Mouse (Mus musculus) liver, postnatal 0 days (tissue): Measurements from ENCODE around the gene Timm13.

Source experiments
- CTCF ChIP-seq: sonication (generic); IDR thresholded peaks from 2 replicates; pipeline ENCODE4 v1.5.1; 2016; ENCODE audit warnings: antibody characterized with exemption, low read depth
- EP300 ChIP-seq: IDR thresholded peaks from 2 replicates; pipeline ENCODE4 v1.6.1; 2016; ENCODE audit warnings: antibody characterized with exemption, low read depth, mild to moderate bottlenecking

DNA sequence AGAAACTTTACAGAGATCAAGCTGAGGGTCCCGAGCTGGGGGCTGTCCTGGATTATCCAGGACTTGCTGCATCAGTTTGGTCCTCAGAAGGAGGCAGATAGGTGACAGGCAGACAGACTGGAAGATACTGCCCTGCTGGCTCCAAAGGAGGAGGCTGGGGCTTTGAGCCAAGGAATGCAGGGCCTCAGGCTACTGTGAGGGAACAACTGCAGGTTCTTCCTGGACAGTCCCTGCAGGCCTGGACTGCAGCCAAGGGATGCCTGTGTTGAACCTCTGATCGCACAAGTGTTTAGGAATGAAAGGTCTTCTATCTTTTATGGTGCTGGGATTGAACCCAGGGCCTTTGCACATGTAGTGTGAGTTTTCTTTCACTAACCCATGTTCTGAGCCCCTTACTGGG is 47.0 kb upstream of the Timm13 start:
- no peak for TF ChIP-seq EP300
- TF ChIP-seq CTCF: no peak
